Mouse (Mus musculus): ENCODE measurements around the gene Card9. TPM values are rescaled to one million over a fixed set of nuclear protein-coding genes. Genes with fewer than 3 reads are reported as not detected.
A peak's percentile ranks its signal among the peaks of the same experiment; 100 is the strongest.

Gene Card9
- total RNA-seq, 2 experiments from 2014 or later = 1.6 to 2.6 TPM

DNA sequence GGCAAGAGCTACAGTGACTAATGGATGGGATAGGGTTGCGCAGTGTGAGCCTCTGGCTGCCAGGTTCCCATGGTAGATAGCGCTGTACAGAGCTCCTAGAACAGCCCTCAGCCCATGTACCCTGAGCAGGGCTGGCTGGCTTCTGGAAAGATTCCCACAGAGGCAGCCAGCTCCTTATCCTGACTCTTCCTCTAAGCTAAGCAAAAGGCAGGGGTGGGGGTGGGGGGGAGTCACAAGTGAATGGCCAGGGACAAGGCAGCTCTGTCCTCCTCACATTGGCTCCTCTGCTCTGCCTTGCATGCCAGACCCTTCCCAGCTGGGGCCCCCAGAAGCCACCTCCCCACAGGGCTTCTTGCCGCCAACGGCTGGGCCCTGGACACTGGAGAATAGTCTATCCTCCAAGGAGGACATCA lies 30.7 kb downstream of the Card9 start:
- DNase-seq (ENCODE audit: extremely low spot score in 1 of 2, low spot score in 1 of 2) = no peak

DNA sequence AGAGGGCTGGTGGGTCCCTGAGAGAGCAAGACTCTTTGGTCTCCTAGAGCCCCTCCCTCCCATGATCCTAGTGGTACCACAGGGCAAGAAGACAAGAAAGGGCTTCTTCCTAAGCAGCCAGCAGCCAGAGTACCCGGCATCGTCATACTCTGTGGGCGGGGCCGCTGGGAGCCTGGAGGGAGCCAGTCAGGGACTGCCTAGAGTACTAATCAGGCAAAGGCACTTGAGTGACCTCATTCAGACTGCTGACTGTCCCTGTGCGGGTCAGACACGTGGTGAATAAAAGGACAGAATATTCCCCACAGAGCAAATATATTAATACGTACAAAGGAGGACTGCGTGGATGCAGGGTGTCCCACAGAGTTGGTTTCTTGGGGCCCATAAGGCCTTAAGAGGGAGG lies 31.3 kb downstream of the Card9 start:
- DNase-seq (ENCODE audit: extremely low spot score in 1 of 2, low spot score in 1 of 2) = no peak

DNA sequence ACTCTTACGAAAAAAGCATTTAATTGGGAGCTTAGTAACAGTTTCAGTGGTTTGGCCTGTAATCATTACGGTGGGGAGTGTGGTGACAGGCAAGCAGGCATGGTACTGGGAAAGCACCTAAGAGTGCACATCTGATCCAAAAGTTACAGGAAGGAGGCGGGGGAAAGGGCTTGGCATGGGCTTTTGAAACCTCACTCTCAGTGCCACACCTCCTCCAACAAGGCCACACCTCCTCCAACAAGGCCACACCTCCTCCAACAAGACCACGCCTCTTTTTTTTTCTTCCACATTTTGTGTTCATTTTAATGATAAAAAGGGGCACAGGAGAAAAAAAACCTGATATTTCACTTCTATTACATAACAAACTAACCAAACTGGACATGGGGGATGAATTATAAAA lies 32.9 kb downstream of the Card9 start:
- no peak for DNase-seq (ENCODE audit: extremely low spot score in 1 of 2, low spot score in 1 of 2)

DNA sequence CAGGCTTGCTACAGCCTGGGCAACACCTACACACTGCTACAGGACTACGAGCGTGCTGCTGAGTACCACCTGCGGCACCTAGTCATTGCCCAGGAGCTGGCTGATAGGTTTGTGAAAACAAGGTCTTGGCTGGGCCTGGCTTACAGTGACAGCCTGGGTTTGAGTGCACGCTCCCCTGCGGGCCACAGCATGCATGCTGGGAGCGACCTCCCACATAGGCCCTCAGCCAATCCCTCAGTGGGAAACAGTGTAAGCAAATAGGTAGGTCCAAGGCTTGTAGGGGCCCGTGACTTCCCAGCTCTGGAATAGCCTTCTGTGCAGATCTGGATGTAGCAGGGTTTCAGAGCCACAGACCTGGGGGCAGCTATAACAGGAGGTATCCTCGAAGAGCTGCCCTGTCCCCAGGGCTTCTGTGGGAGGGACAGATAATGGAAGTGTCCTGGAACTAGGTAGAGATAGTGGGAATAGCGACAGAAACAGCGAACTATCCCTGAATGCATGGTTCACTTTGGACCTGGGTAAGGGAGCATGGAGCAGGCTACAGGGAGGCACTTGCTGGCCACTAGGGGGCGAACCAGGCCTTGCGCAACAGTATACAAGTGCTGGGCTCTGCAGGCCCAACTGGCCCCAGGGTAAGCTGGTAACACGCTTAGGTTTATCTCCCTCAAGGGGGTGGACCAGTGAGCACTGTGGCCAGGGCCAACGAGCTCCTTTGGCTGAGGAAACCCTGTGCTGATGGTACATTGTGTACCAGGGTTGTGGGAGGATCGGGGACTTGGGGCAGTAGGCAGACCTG lies 35.1 kb downstream of the Card9 start:
- DNase-seq (ENCODE audit: extremely low spot score in 1 of 2, low spot score in 1 of 2) = peak in 1 of 2 experiments; percentile 56

DNA sequence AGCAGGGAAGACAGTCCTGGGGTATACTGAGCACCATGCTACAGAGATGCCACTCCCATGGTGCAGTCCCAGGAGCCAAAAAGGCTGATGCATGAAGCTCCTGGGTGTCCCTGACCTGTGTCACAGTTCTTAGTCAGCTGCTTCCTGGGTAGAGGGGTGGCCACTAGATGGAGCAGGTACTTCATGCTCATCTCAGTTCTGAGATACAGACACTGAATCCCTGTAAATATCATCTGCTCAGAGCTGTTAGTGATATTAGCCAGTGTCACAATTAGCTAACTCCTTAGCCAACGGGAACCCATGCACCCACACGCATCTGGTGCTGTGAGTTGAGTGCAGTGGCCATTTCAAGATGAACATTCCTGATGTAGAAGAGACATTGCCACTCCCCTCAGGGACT lies 35.8 kb downstream of the Card9 start:
- DNase-seq (ENCODE audit: extremely low spot score in 1 of 2, low spot score in 1 of 2) = no peak

DNA sequence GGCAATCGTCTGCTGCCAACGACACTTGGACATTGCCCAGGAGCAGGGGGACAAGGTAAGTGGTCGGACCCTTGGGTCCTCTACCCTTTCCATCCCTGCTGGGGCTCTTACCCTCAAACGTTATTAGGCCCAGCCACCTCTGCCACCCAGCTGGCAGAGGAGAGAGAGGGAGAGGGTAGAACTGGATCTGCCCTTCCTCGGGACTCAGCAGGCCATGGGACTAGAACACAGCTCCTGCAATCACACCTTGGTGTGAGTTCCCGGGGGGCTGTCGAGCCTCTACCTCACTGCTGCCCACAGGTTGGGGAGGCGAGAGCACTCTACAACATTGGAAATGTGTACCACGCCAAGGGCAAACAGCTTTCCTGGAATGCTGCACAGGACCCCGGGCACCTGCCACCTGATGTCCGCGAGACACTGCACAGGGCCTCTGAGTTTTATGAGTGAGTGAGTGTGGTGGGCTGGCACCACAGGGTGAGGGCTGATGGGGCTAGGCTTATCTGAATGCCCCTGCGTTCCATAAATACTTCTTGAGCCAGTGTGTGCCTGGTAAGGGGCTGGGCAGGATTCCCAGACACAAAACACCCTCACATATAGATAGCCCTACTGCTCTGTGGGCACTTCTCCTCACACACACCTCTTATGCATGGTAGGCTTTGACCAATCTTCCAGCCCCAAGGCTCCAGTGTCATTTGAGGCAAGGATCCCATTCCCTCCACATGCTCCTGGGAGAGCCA lies 37.0 kb downstream of the Card9 start:
- DNase-seq (ENCODE audit: extremely low spot score in 1 of 2, low spot score in 1 of 2) = no peak

DNA sequence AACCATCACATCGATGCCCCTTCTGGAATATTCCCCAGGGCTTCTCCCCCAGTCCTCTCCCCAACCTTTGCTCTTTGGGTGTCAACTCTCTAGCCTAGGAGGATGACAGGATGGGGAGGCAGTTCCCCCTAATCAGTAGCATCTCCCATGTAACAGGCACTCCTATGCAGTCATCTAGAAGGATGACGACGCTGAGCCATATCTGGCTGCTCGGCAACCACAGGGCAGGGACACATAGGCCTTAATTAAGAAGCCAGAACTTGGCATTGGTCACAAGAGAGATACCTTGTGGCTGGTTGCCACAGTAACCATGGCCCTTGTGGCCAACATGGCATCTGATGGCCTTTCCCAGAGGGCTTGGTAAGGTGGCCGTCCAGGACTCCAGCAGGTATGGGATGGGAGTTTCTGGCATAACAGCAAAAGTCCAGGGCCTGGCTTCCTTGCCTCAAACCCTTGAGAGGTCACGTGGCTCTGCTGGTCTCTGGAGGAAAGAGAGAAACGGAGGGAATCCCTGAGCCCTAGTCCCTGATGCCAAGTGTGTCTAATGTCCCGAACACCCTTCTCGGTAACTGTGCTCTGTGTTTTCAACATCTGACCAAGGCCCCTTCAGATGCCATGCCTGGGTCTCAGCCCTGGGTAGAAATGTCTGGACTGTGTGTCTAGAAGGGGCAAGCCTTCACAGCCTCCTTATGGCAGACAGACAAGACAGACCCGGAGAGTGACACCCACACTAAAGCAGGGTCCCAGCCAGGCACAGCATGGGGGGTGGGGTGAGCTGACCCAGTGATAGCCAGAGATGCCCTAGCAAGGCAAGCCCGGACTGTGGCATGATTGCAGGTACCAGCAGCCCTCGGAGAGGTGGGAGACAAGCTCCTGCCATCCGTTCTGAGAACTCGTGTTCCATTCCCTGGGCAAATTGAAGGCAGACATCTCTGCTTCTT lies 40.2 kb downstream of the Card9 start:
- no peak for DNase-seq (ENCODE audit: extremely low spot score in 1 of 2, low spot score in 1 of 2)

DNA sequence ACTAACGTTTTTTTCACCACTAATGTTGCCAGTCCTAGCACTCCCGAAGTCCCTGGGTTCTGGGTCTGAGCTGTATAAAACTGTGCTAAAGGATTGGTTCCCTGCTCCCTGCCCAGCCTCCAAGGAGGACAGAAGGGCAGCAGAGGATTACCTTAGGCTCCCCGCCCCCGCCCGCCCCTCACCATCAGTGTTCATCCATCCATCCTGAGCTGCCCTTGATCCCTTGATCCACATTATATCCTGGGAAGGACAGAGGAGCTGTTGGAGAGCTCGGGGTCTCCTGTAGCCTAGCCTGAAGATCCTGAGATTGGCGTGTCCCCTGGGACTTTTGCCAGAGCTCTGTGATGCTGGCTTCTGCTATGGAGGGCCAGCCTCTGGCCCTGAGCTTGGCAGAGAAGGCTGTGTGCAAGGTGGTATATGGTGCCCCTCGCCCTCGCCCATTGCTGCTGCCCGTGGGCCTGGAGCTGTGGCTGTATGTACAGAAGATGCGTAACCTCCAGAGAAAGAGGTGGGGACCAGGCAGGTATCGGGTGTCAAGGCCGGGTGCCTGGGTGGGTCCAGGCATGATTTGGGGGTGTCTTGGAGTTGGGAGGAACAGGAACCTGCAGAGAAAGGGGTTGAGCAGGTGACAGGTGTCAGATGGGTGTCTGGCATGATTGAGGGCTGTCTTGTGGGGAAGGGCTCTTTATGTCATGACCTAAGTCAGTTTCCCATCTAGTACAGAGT lies 41.0 kb downstream of the Card9 start:
- no peak for DNase-seq (ENCODE audit: extremely low spot score in 1 of 2, low spot score in 1 of 2)

DNA sequence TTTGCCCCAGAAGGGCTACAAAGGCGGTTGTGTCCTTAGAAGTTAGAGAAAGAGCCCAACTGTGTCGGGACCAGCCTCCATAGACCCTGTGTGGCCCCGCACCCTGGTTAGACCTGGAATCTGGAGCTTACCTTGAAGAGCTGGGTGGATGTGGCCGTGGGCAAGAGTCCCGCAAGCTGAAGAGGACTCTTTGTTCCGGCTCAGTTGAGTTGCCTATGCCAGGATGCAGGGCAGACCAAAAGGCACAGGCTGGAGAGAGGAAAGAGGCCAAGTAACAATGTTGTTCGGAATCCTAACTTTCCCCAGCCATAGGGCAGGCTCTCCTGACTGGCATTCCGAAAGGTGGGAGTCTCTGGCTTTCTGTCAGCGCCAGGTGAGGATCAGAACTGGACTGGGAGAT lies 41.6 kb downstream of the Card9 start:
- no peak for DNase-seq (ENCODE audit: extremely low spot score in 1 of 2, low spot score in 1 of 2)

DNA sequence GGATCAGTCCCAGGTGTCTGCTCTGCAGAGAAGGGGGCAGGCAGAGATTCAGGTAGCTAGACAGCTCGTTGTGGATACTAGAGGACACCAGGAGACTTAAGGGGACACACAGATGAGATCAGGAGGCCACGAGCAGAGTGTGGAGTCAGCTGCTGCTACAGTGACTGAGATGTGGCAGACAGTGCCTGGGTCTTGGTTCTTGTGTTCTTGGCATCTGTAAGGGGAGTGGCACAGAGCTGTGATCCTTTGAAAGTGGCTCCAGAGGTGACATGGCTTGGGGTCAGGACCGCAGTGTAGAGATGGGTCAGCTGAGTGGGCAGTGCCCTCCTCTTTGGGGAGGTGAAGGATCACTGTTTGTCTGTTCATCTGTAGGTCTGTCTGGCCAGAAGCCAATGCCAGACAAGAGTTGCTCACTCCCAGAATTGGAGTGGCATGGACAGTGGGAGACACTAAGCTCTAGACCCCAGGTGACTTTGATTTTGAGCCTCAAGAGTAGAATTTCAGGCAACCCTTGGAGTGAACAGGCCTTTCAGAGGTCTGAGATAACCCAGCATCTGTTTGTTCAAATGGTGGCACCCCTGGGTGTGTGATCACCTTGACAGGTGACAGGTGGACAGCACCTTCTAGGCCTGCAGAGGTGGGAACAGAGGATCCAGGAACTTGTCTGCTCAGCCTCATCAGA lies 42.6 kb downstream of the Card9 start:
- DNase-seq (ENCODE audit: extremely low spot score in 1 of 2, low spot score in 1 of 2) = no peak

DNA sequence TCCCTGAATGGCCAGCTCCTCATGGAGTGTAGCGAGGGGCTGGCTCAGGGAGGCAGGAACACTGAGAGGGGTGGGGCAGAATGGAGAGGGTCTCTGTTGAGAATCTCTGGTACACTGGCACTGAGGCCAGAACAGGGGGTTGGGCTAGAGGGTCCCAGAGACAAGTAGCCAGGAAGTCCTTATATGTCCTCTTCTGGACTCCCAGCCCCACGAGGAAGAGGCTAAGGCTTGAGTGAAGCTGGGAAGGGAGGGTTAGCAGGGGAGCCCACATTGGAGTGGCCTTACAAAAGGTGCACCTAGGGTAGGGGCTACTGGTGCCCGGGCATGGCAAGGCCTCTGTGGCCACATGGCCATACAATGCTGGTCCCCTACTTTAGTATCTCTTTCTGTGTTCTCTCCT lies 43.3 kb downstream of the Card9 start:
- no peak for DNase-seq (ENCODE audit: extremely low spot score in 1 of 2, low spot score in 1 of 2)

DNA sequence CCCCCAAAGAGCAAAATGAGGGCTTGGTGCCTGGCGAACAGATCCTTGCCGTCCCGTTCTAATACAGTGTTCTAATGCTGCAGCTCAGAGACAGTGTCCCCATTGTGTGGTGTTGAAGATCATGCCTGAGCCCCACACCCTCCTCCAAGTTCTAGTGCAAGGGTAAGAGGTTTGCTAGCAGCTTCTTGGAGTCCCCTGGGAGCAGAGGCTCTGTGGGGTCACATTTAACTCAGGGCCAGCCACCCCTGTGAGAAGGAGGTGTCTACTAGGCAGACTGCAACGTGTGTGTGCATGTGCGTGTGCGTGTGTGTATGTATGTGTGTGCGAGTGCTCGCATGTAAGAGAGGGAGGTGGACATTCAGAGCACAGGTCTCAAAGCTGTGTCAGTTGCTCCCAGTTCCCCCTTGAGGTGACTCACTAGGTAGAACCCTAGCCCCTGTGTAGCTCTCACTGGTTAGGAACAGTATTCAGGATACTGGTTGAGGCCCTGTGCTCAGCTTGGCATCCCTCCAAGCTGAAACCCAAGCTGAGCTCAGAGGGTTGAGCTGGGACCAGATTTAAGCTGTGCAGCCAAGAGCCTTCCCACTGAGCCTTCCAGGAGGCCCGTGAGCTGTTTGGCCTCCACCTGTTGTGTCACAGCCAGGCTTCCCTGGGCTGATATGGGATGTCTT lies 44.0 kb downstream of the Card9 start:
- no peak for DNase-seq (ENCODE audit: extremely low spot score in 1 of 2, low spot score in 1 of 2)

DNA sequence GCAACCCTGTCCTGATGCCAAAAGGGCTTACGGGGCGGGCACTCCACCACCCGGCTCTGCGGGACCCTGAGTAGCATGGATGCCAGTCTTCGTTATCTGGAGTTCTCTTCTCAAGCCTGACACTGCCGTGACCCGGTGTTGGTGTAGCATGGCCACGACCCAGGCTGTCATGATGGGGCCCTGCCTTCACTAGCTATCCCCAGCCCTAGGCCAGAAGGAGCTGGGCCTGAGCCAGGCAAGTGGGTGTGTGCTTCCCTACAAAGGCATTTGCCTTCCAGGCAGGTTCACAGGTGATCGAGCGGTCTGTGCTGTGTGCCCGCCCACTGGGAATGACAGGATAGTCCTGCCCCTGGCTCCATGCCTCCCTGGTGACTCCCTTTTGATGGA lies 44.8 kb downstream of the Card9 start:
- no peak for DNase-seq (ENCODE audit: extremely low spot score in 1 of 2, low spot score in 1 of 2)

DNA sequence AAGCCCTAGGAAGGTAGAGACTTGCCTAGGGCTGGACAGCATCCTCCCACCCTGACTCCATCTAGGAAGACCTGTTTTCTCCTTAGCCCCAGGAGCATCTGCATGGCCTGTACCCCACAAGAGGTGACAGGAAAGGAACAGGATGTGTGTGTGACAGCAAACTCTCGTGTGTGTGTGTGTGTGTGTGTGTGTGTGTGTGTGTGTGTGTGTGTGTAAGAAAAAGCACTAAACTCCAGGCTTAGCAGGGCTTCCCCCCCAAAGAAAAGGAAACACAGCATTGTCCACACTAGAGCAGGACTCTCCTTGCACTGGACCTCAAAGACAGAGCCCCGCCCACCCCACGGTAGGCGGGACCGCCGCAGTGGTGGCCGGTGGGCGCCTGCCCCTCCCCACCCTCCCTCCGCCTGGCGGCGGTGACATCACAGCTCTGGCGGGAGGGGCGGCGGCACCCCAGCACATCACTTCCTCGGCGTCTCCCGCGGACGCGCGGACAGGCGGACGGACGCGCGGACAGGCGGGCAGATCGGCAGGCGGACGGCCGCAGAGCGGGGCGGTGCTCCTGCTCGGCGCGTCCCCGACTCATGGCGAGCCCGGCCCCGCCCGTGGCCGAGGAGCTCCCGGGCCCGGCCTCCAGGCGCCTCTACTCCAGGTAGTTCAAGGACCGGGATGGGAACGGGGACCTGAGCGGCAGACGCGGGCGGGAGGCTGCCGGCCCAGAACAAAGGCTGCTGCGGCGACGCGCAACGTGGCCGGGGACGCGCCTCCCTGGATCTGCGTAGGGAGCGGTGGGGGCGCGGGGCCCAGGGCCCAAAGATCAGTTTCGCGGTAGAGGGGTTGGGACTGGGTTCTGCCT lies 45.4 kb downstream of the Card9 start, which contains the start of gene Gpsm1:
Gene Gpsm1 (plus strand): TSS at position 444 of the 853 bp plus-strand sequence.
- peak in 1 of 2 experiments; percentile 60 for DNase-seq (ENCODE audit: extremely low spot score in 1 of 2, low spot score in 1 of 2)

DNA sequence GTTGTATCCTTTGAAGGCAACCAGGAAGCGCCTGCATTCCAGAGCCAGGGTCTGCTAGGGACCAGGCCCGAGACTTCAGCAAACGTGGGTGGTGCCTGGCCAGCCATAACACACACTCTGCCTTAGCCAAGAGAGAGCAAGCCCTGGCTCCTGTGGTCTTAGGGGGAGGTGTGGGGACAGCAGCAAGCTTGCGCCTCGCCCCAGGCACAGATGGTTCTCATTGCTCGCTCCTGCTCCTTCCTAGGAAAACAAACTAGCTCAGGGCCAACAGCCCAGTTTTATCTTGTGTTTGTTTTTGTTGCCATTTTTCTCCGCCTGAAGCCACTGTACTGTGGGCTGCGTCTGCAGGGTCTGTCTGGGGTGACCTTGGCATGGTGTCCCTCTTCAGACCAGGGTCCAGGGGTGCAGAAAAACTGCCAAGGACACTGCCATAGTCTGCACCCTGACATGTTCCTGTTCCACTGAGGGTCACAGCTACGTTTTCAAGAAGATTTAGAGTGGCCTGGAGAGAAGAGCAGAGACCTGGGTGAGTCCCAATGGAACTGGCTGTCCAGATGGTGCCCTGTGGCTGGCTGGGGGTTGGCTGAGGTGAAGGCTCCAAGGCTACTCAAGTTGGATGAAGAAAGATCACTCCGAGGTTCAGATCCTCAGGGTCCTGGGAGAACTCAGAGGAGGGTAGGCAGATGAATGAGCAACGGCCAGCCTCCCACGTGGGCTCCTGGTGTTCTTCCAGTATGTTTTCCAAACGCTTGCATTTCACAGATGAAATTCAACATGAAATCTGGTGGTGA lies 46.2 kb downstream of the Card9 start:
- DNase-seq (ENCODE audit: extremely low spot score in 1 of 2, low spot score in 1 of 2) = no peak

DNA sequence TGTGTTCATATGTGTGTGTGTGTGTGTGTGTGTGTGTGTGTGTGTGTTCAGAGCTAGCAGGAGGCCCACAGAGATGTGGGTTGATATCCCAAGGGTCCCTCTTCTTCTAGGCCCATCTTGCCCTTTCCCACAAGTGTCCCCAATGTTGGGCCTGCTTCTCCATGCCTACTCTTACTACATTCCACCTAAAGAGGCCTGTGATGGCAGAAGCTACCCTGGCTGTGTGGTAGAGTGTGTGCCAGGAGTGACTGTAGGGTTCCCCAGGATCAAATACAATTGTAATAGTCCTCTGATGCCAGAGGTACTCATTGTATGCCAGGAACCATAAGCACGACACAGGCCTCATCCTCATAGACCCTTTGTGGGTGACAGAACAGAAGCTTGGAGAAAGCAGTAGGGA lies 47.3 kb downstream of the Card9 start:
- no peak for DNase-seq (ENCODE audit: extremely low spot score in 1 of 2, low spot score in 1 of 2)

DNA sequence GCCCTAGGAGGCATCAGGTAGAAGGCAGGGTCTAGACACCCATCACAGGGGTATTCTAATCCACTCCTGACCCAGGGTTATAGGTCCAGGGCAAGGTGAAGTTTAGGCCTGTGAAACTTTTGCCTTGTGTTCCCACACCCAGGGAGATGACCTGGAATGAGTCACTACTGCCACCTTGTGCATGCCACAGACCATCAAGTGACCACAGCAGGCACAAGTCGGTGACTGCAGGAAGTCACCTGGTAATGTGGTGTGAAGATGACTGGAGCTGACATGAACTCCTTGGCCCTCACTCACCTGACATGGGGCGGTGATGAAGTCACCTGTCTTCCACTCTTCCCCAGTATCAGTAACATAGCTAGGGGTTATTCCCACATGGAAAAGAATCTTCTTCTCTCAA lies 47.9 kb downstream of the Card9 start:
- no peak for DNase-seq (ENCODE audit: extremely low spot score in 1 of 2, low spot score in 1 of 2)
